Mouse (Mus musculus) testis, adult 2 months (tissue): ENCODE results near the gene Icam1. TPM values are rescaled to one million over a fixed set of nuclear protein-coding genes. Genes with fewer than 3 reads are reported as not detected.
"Not testable (repeated sequence)": the region's sequence is repeated elsewhere in the genome, so short reads cannot be mapped to it uniquely, and the experiment has no call there.

ENCODE experiments used
- H3K27ac ChIP-seq: fragments of 200-500 bp; 2 replicates; pipeline ENCODE4 v1.5.1; 2012; ENCODE audit warnings: low read depth, low read length; ENCODE audit not compliant: control insufficient read depth, insufficient read depth
- H3K27me3 ChIP-seq: fragments of 200-500 bp; 2 replicates; pipeline ENCODE4 v1.6.1; 2012; ENCODE audit warnings: mild to moderate bottlenecking, low read length, moderate library complexity; ENCODE audit not compliant: control insufficient read depth, insufficient read depth
- H3K36me3 ChIP-seq: fragments of 200-500 bp; 2 replicates; pipeline ENCODE4 v1.6.1; 2012; ENCODE audit warnings: mild to moderate bottlenecking, low read length; ENCODE audit not compliant: control insufficient read depth, insufficient read depth
- H3K4me1 ChIP-seq: fragments of 200-500 bp; 2 replicates; pipeline ENCODE4 v1.6.1; 2012; ENCODE audit warnings: low read length; ENCODE audit not compliant: control insufficient read depth, insufficient read depth
- H3K4me3 ChIP-seq: fragments of 200-500 bp; 2 replicates; pipeline ENCODE4 v1.5.1; 2012; ENCODE audit warnings: low read depth, mild to moderate bottlenecking, low read length, moderate library complexity, mixed read lengths; ENCODE audit not compliant: control insufficient read depth
- CTCF ChIP-seq: fragments of 200-500 bp; IDR thresholded peaks from 2 replicates; pipeline ENCODE4 v1.5.1; 2012; ENCODE audit warnings: low read depth, mild to moderate bottlenecking, inconsistent platforms, low read length, moderate library complexity; ENCODE audit not compliant: control insufficient read depth, insufficient read depth, insufficient replicate concordance
- POLR2A ChIP-seq: fragments of 200-500 bp; IDR thresholded peaks from 2 replicates; pipeline ENCODE4 v1.6.1; 2012; ENCODE audit warnings: low read depth, mild to moderate bottlenecking, inconsistent platforms, low read length, moderate library complexity; ENCODE audit not compliant: control insufficient read depth
- polyA plus RNA-seq: library from polyadenylated mRNA; depleted of rRNA; stranded (reverse); fragments of >200 nt; gene quantifications from 2 replicates; pipeline ENCODE4 v1.2.3, GENCODE M21; 2012

Gene Icam1
- polyA plus RNA-seq, 1 experiment = 1.8 TPM

GRCm38 (mm10) chr9:20997065-20997464 lies 18.7 kb upstream of the Icam1 start:
- TF ChIP-seq POLR2A (no peak), CTCF (no peak)
- H3K4me1 ChIP-seq = no peaks in the 10 kb centered on the region
- H3K36me3 ChIP-seq = no peaks in the 10 kb centered on the region
- H3K4me3 ChIP-seq = no peak overlapping the region
- H3K27ac ChIP-seq = no peak overlapping the region
- no peaks in the 10 kb centered on the region for H3K27me3 ChIP-seq

- H3K4me3 ChIP-seq = not testable (repeated sequence)
Observed at GRCm38 (mm10) chr9:20998337-20998736, 17.4 kb upstream of the Icam1 start.

GRCm38 (mm10) chr9:21000811-21001210 lies 15.0 kb upstream of the Icam1 start:
- no peak for TF ChIP-seq CTCF
- no peak for TF ChIP-seq POLR2A
- peaks cover 3% of the 10 kb centered on the region; the same call in 1 of the 2 replicates for H3K4me1 ChIP-seq
- H3K4me3 ChIP-seq = no peak overlapping the region
- H3K27me3 ChIP-seq = no peaks in the 10 kb centered on the region
- no peak overlapping the region for H3K27ac ChIP-seq
- no peaks in the 10 kb centered on the region for H3K36me3 ChIP-seq

More at GRCm38 (mm10) chr9:20998337-20998736, 17.4 kb upstream of the Icam1 start:
- H3K4me1 ChIP-seq, H3K27me3 ChIP-seq, H3K36me3 ChIP-seq, H3K27ac ChIP-seq: not testable (repeated sequence)

- no peak overlapping the region for H3K4me3 ChIP-seq
- H3K27ac ChIP-seq = no peak overlapping the region
Observed at GRCm38 (mm10) chr9:21001651-21002200, 14.1 kb upstream of the Icam1 start.

GRCm38 (mm10) chr9:21002270-21002626 lies 13.5 kb upstream of the Icam1 start:
- Histone ChIP-seq H3K27ac (peak overlapping the region; percentile 90), H3K4me3 (peak overlapping the region; percentile 99), H3K4me1 (peaks cover 3% of the 10 kb centered on the region; the same call in 1 of the 2 replicates), H3K36me3 (peaks cover 2% of the 10 kb centered on the region; the same call in 1 of the 2 replicates), H3K27me3 (no peaks in the 10 kb centered on the region)
- TF ChIP-seq POLR2A = no peak
- TF ChIP-seq CTCF = no peak

More at GRCm38 (mm10) chr9:21001651-21002200, 14.1 kb upstream of the Icam1 start:
- no peaks in the 10 kb centered on the region; the same call in 1 of the 2 replicates for H3K36me3 ChIP-seq
- H3K27me3 ChIP-seq = no peaks in the 10 kb centered on the region
- H3K4me1 ChIP-seq = peaks cover 3% of the 10 kb centered on the region; the same call in 1 of the 2 replicates
- no peak for TF ChIP-seq POLR2A
- TF ChIP-seq CTCF = no peak

GRCm38 (mm10) chr9:21002627-21003551 lies 12.9 kb upstream of the Icam1 start, which contains the start of gene Mrpl4:
Mrpl4 (plus strand) TSS chr9:21002738.
- TF ChIP-seq POLR2A = peak; percentile 91
- no peak for TF ChIP-seq CTCF
- Histone ChIP-seq H3K36me3 (peaks cover 2% of the 10 kb centered on the region; the same call in 1 of the 2 replicates), H3K4me1 (peaks cover 3% of the 10 kb centered on the region; the same call in 1 of the 2 replicates), H3K27ac (peak within 1 kb of the TSS; percentile 90), H3K27me3 (no peaks in the 10 kb centered on the region), H3K4me3 (peak within 1 kb of the TSS; percentile 99)

- H3K4me3 ChIP-seq = no peak overlapping the region
- no peak overlapping the region for H3K27ac ChIP-seq
- TF ChIP-seq CTCF (no peak), POLR2A (no peak)
- H3K4me1 ChIP-seq = peaks cover 3% of the 10 kb centered on the region; the same call in 1 of the 2 replicates
- peaks cover 2% of the 10 kb centered on the region; the same call in 1 of the 2 replicates for H3K36me3 ChIP-seq
- H3K27me3 ChIP-seq = no peaks in the 10 kb centered on the region
Observed at GRCm38 (mm10) chr9:21007313-21007952, 8.4 kb upstream of the Icam1 start.
